Mouse (Mus musculus) kidney, postnatal 36 days (tissue): ENCODE results near the gene Map2k6.
A peak's percentile ranks its signal among the peaks of the same experiment; 100 is the strongest.

ENCODE experiments used
- DNase-seq, 2 experiments: peaks; one replicate each; pipeline ENCODE4 v3.0.0; 2021 to 2022; ENCODE audit warnings: mixed read lengths in 2 of 2

Gene Map2k6

GRCm38 (mm10) chr11:110453445-110454154 lies 54.7 kb downstream of the Map2k6 start:
- no peak for DNase-seq

GRCm38 (mm10) chr11:110457441-110457912 lies 58.6 kb downstream of the Map2k6 start:
- DNase-seq: no peak

GRCm38 (mm10) chr11:110460480-110460879 lies 61.6 kb downstream of the Map2k6 start:
- DNase-seq: no peak

GRCm38 (mm10) chr11:110461560-110462331 lies 62.8 kb downstream of the Map2k6 start:
- no peak for DNase-seq

- peak; percentile 36 to 68 for DNase-seq
Observed at GRCm38 (mm10) chr11:110462975-110463578, 64.2 kb downstream of the Map2k6 start.

- no peak for DNase-seq
Observed at GRCm38 (mm10) chr11:110463801-110464200, 64.9 kb downstream of the Map2k6 start.

GRCm38 (mm10) chr11:110469054-110469453 lies 70.1 kb downstream of the Map2k6 start:
- no peak for DNase-seq

- DNase-seq: no peak
Observed at GRCm38 (mm10) chr11:110470561-110471273, 71.8 kb downstream of the Map2k6 start.

- DNase-seq: no peak
Observed at GRCm38 (mm10) chr11:110471362-110471761, 72.4 kb downstream of the Map2k6 start.

GRCm38 (mm10) chr11:110472078-110472477 lies 73.2 kb downstream of the Map2k6 start:
- no peak for DNase-seq

GRCm38 (mm10) chr11:110473495-110473894 lies 74.6 kb downstream of the Map2k6 start:
- no peak for DNase-seq

GRCm38 (mm10) chr11:110476361-110477151 lies 77.6 kb downstream of the Map2k6 start:
- DNase-seq: peak; percentile 20 to 36

- DNase-seq: peak in 1 of 2 experiments; percentile 46
Observed at GRCm38 (mm10) chr11:110477961-110478869, 79.3 kb downstream of the Map2k6 start.

- DNase-seq: peak; percentile 83 to 90
Observed at GRCm38 (mm10) chr11:110478978-110479384, 80.1 kb downstream of the Map2k6 start.

GRCm38 (mm10) chr11:110481406-110481805 lies 82.5 kb downstream of the Map2k6 start:
- no peak for DNase-seq

- peak; percentile 49 to 51 for DNase-seq
Observed at GRCm38 (mm10) chr11:110482176-110482575, 83.3 kb downstream of the Map2k6 start.

- DNase-seq: no peak
Observed at GRCm38 (mm10) chr11:110482649-110483048, 83.7 kb downstream of the Map2k6 start.

GRCm38 (mm10) chr11:110483165-110483564 lies 84.2 kb downstream of the Map2k6 start:
- peak; percentile 68 to 70 for DNase-seq

GRCm38 (mm10) chr11:110484426-110484825 lies 85.5 kb downstream of the Map2k6 start:
- DNase-seq: peak in 1 of 2 experiments; percentile 27

GRCm38 (mm10) chr11:110485081-110485480 lies 86.2 kb downstream of the Map2k6 start:
- peak; percentile 35 to 56 for DNase-seq

GRCm38 (mm10) chr11:110487796-110488195 lies 88.9 kb downstream of the Map2k6 start:
- DNase-seq: peak; percentile 68 to 81
